Mouse (Mus musculus) small intestine, adult 2 months (tissue): Measurements from ENCODE around the gene Slc6a17. TPM values are rescaled to one million over a fixed set of nuclear protein-coding genes. Genes with fewer than 3 reads are reported as not detected.

Experiments used
- H3K27ac ChIP-seq: fragments of 200-500 bp; 2 replicates; pipeline ENCODE4 v1.5.1; 2012; ENCODE audit warnings: low read depth, low read length, control low read depth, inconsistent platforms; ENCODE audit not compliant: insufficient read depth
- H3K27me3 ChIP-seq: fragments of 200-500 bp; 2 replicates; pipeline ENCODE4 v1.6.1; 2012; ENCODE audit warnings: mild to moderate bottlenecking, moderate library complexity, low read length, inconsistent platforms; ENCODE audit not compliant: control insufficient read depth, insufficient read depth
- H3K36me3 ChIP-seq: fragments of 200-500 bp; 2 replicates; pipeline ENCODE4 v1.6.1; 2012; ENCODE audit warnings: mild to moderate bottlenecking, low read length, control low read depth, inconsistent platforms; ENCODE audit not compliant: control insufficient read depth, insufficient read depth
- H3K4me1 ChIP-seq: fragments of 200-500 bp; 2 replicates; pipeline ENCODE4 v1.6.1; 2012; ENCODE audit warnings: low read length, inconsistent platforms, mixed read lengths; ENCODE audit not compliant: control insufficient read depth, insufficient read depth, insufficient read length
- H3K4me3 ChIP-seq: fragments of 200-500 bp; 2 replicates; pipeline ENCODE4 v1.5.1; 2012; ENCODE audit warnings: low read depth, mild to moderate bottlenecking, control low read depth, inconsistent platforms, low read length, moderate library complexity
- CTCF ChIP-seq: fragments of 200-500 bp; IDR thresholded peaks from 2 replicates; pipeline ENCODE4 v1.5.1; 2012; ENCODE audit warnings: low read depth, mild to moderate bottlenecking, control low read depth, inconsistent platforms, low read length, moderate library complexity, mixed read lengths; ENCODE audit not compliant: insufficient replicate concordance, insufficient read length; ENCODE audit errors: extremely low read depth
- POLR2A ChIP-seq: fragments of 200-500 bp; IDR thresholded peaks from 2 replicates; pipeline ENCODE4 v1.6.1; 2012; ENCODE audit warnings: low read depth, mild to moderate bottlenecking, control low read depth, inconsistent platforms, low read length, moderate library complexity
- WGBS: fragments of 180-500 bp; shearing (Covaris S2); methylation state at CpG from one replicate; pipeline ENCODE4 v1.1.7; 2018; 5-methylcytosine and 5-hydroxymethylcytosine counted together
- polyA plus RNA-seq: library from polyadenylated mRNA; depleted of rRNA; stranded (reverse); fragments of >200 nt; gene quantifications from 2 replicates; pipeline ENCODE4 v1.2.3, GENCODE M21; 2012

Slc6a17 gene
- polyA plus RNA-seq, 1 experiment = 1.6 TPM

DNA sequence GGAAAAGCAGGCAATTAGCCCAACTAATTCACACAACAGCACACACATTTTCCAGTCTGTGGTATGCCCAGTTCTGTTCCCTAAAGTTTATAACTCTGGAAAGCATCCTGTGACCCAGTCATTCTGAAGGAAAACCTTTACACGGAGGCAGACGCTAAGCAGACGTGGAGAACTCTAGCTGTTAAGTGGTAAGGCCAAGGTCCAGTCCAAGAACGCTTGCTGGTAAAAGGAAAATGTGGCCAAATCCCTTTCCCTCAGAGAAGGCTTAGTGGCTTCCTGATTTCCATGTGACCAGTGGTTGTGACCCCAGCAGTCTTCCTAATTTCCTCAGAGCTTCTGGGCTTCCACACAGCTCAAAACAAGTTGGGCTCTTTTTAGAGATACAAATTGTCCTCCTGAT, 11.3 kb downstream of the Slc6a17 start:
- WGBS = 18% methylated on average over 4 of the region's 4 CpGs
- TF ChIP-seq CTCF = no peak
- TF ChIP-seq POLR2A = no peak
- Histone ChIP-seq H3K4me3 (no peak overlapping the region), H3K4me1 (no peaks in the 10 kb centered on the region), H3K36me3 (no peaks in the 10 kb centered on the region), H3K27me3 (no peaks in the 10 kb centered on the region), H3K27ac (no peak overlapping the region)

- 68% methylated on average over 4 of the region's 4 CpGs for WGBS
- Histone ChIP-seq H3K27me3 (no peaks in the 10 kb centered on the region), H3K4me3 (no peak overlapping the region), H3K27ac (no peak overlapping the region), H3K4me1 (no peaks in the 10 kb centered on the region), H3K36me3 (no peaks in the 10 kb centered on the region)
- TF ChIP-seq POLR2A (no peak), CTCF (no peak)
Measured at GRCm38 (mm10) chr3:107505464-107506367, 12.1 kb downstream of the Slc6a17 start.

DNA sequence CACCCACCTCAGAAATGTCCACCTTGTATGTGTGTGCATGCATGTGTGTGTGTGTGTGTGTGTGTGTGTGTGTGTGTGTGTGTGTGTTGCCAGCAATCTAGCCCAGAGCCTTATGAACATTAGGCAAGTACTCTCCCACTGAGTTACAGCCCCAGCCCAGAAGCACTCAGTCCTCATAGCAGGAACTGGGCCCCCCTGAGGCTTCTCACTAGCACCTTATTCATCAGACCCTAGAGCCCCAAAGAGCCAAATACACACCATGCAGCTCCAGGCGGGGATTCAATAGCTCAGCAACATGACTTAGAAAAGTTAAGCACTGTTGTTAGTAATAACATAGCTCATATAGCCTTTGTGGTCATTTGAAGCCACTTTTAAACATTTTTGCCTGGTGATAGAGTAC, 13.3 kb downstream of the Slc6a17 start:
- no peaks in the 10 kb centered on the region for H3K36me3 ChIP-seq
- no peaks in the 10 kb centered on the region for H3K4me1 ChIP-seq
- no peak overlapping the region for H3K27ac ChIP-seq
- no peaks in the 10 kb centered on the region for H3K27me3 ChIP-seq
- TF ChIP-seq POLR2A = no peak
- no peak for TF ChIP-seq CTCF
- H3K4me3 ChIP-seq = no peak overlapping the region
- WGBS = 50% methylated on average over 1 of the region's 1 CpGs

DNA sequence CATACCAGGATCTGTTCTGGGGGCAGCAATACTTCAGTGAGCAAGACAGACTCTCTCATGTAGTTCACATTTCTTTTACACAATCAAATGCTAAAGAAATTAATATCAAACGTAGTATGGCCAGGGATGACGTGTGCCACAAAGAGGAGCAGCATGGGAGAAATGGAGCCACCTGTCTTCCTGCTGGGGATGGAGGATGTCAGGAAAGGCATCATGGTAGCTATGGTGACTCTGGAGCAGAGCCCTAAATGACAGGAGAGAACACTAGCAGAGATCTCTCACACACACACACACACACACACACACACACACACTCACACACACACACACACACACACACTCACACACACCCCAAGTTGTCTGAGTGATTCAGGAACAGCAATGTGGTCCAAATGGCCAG, 14.1 kb downstream of the Slc6a17 start:
- TF ChIP-seq CTCF (no peak), POLR2A (no peak)
- H3K27me3 ChIP-seq = no peaks in the 10 kb centered on the region
- H3K4me3 ChIP-seq = no peak overlapping the region
- H3K36me3 ChIP-seq = no peaks in the 10 kb centered on the region
- H3K4me1 ChIP-seq = no peaks in the 10 kb centered on the region
- WGBS = 71% methylated on average over 2 of the region's 2 CpGs
- no peak overlapping the region for H3K27ac ChIP-seq

DNA sequence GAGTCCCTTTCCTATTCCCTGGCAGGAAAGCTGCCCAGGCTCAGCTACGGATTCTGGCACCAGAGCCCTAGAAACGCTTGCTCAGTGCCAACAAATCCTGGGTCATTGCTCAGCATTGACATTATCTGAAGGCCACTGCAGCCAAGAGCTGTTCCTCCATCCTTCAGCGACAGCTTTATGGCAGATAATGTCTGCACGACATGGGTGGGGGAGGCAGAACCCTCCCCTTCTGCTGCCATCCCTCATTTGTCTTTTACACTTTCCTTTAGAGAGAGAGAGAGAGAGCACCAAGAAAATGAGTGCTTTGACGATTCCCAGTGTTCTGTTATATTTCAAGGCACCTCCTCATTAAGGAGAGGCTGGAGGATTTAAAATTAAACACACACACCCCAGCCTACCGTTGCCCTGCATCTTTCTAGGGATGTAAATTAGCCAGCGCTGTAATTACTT, 16.1 kb downstream of the Slc6a17 start:
- 32% methylated on average over 7 of the region's 7 CpGs for WGBS
- TF ChIP-seq CTCF (no peak), POLR2A (no peak)
- Histone ChIP-seq H3K36me3 (no peaks in the 10 kb centered on the region), H3K27ac (no peak overlapping the region), H3K27me3 (no peaks in the 10 kb centered on the region), H3K4me3 (no peak overlapping the region), H3K4me1 (no peaks in the 10 kb centered on the region)

GRCm38 (mm10) chr3:107500301-107500700, 17.5 kb downstream of the Slc6a17 start:
- H3K36me3 ChIP-seq = no peaks in the 10 kb centered on the region
- no peak overlapping the region for H3K27ac ChIP-seq
- WGBS = 91% methylated on average over 11 of the region's 11 CpGs
- H3K4me1 ChIP-seq = no peaks in the 10 kb centered on the region
- no peak overlapping the region for H3K4me3 ChIP-seq
- H3K27me3 ChIP-seq = no peaks in the 10 kb centered on the region
- TF ChIP-seq POLR2A (no peak), CTCF (no peak)

GRCm38 (mm10) chr3:107496086-107496850, 21.6 kb downstream of the Slc6a17 start:
- Histone ChIP-seq H3K4me3 (no peak overlapping the region), H3K27ac (no peak overlapping the region), H3K27me3 (no peaks in the 10 kb centered on the region), H3K36me3 (no peaks in the 10 kb centered on the region), H3K4me1 (peaks cover 4% of the 10 kb centered on the region)
- WGBS = 79% methylated on average over 13 of the region's 13 CpGs
- no peak for TF ChIP-seq POLR2A
